Mouse (Mus musculus): ENCODE results near the gene T2. TPM values are rescaled to one million over a fixed set of nuclear protein-coding genes. Genes with fewer than 3 reads are reported as not detected.
A peak's percentile ranks its signal among the peaks of the same experiment; 100 is the strongest.

T2 gene
- polyA plus RNA-seq, 1 experiment from 2014 or later, result 1.9 TPM

DNA sequence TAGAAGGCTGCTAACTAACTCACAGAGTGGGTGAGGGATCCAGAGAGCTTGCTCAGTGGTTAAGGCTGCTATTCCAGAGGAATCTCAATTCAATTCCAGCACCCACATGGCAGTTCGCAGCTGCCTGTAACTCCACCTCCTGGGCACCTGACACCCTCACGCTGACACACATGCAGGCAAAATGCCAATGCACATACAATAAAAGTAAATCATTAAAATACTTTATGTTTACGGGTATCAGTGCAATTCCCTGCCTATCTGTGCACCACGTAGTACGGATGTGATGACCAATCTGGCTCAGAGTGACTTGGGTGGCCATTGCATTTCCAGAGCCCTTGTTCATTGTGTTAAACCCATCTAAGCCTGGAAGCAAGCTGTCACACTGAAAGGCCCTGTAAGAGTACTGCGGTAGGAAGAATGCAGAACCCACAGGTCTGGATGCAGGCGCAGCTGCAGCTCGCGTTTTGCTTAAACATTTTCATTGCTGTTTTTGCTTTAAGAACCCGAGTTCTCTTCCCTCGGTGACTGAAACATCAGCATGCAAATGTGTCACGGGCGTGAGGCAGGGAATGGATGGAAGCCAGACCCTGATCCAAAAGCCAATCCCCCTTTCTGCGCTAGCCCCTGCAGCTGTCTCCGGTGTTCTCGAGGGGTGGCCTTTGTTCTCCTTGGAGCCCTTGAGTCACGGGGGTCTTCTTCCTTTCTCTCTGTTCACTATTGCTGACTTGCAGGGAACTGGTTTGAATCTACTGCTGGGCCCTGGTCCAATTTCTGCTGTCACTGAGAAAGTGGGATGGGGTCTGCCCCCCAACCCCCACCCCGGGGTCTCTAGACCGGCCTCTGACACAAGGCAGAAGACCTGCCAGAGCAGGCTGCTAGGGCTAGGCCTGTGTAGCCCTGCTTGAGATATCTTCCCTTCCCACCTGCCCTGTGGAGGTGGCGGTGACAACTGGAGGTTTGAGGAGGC, 12.0 kb downstream of the T2 start:
- H3K4me3 ChIP-seq, result no peak overlapping the region
- 0 out of 2 replicates have a peak, but pooled peaks have one; percentile 20 for ATAC-seq (replicated peaks; ENCODE audit: insufficient number of reproducible peaks, insufficient read depth, low FRiP score, low read depth)
- WGBS, result 23% methylated on average over 20 of the region's 20 CpGs
- no peaks in the 10 kb centered on the region for H3K9me3 ChIP-seq (replicated peaks)
- H3K9ac ChIP-seq, result no peak overlapping the region
- H3K27ac ChIP-seq, result no peak overlapping the region
- peaks cover 18% of the 10 kb centered on the region for H3K4me1 ChIP-seq (replicated peaks)
- H3K4me2 ChIP-seq, result peak overlapping the region; percentile 27; the same call in 1 of the 2 replicates
- peaks cover 27% of the 10 kb centered on the region for H3K27me3 ChIP-seq
- no peaks in the 10 kb centered on the region for H3K36me3 ChIP-seq

DNA sequence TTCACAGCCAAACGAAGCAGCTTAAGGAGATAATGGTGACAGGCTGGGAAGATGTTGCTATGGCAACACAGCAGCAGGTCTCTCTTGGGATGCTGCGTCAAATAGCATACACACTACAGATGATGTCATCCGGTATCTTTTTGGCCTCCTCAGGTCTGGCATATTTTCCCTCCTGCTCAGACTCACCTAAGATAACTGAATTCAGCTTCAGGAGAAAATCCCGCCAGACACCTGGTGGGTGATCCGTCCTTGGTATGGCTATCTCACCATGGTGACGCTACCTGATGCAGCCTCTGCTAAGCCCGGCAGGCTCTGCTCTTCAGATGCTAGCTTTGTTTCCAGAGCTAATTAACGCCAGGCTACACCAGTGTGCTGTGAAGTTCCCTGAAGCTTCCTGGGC, 12.8 kb downstream of the T2 start:
- Histone ChIP-seq H3K36me3 (no peaks in the 10 kb centered on the region), H3K9ac (no peak overlapping the region), H3K4me2 (no peak overlapping the region), H3K9me3 (replicated peaks) (no peaks in the 10 kb centered on the region), H3K27me3 (peaks cover 20% of the 10 kb centered on the region), H3K4me3 (no peak overlapping the region), H3K4me1 (replicated peaks) (peaks cover 18% of the 10 kb centered on the region), H3K27ac (no peak overlapping the region)
- 0 out of 2 replicates have a peak, but pooled peaks have one; percentile 5 for ATAC-seq (replicated peaks; ENCODE audit: insufficient number of reproducible peaks, insufficient read depth, low FRiP score, low read depth)
- 16% methylated on average over 8 of the region's 8 CpGs for WGBS

DNA sequence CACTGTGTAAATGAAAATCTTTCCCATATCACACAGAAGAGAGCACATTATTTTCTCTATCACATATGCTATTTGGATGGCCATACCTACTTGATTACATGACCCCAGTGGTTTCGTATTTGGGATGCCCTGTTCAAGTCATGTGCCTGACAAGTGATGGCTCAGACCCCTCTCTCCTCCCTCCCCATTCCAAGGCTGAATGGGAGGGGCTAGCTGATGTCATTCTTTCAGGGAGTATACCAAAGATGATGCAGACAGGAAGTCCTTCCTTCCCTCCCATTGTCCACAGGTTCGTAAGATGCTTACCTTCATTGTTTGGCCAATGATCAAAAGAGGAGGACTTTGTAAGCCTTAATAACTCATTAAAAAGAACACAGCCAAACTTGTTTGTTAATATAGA, 13.4 kb downstream of the T2 start:
- Histone ChIP-seq H3K4me3 (no peak overlapping the region), H3K27ac (no peak overlapping the region), H3K27me3 (peaks cover 17% of the 10 kb centered on the region), H3K9ac (no peak overlapping the region), H3K4me2 (no peak overlapping the region), H3K9me3 (replicated peaks) (no peaks in the 10 kb centered on the region), H3K36me3 (no peaks in the 10 kb centered on the region), H3K4me1 (replicated peaks) (peaks cover 18% of the 10 kb centered on the region)
- 57% methylated on average over 2 of the region's 2 CpGs for WGBS
- ATAC-seq (replicated peaks; ENCODE audit: insufficient number of reproducible peaks, insufficient read depth, low FRiP score, low read depth), result no peak

- no peaks in the 10 kb centered on the region for H3K9me3 ChIP-seq (replicated peaks)
- H3K36me3 ChIP-seq, result no peaks in the 10 kb centered on the region
- H3K4me3 ChIP-seq, result no peak overlapping the region
- H3K9ac ChIP-seq, result no peak overlapping the region
- H3K4me2 ChIP-seq, result no peak overlapping the region
- WGBS, result 35% methylated on average over 13 of the region's 13 CpGs
- H3K27ac ChIP-seq, result no peak overlapping the region
- no peak for ATAC-seq (replicated peaks; ENCODE audit: insufficient number of reproducible peaks, insufficient read depth, low FRiP score, low read depth)
- peaks cover 7% of the 10 kb centered on the region for H3K27me3 ChIP-seq
- H3K4me1 ChIP-seq (replicated peaks), result peaks cover 18% of the 10 kb centered on the region
Observed at GRCm38 (mm10) chr17:8370634-8371229, 14.9 kb downstream of the T2 start.

DNA sequence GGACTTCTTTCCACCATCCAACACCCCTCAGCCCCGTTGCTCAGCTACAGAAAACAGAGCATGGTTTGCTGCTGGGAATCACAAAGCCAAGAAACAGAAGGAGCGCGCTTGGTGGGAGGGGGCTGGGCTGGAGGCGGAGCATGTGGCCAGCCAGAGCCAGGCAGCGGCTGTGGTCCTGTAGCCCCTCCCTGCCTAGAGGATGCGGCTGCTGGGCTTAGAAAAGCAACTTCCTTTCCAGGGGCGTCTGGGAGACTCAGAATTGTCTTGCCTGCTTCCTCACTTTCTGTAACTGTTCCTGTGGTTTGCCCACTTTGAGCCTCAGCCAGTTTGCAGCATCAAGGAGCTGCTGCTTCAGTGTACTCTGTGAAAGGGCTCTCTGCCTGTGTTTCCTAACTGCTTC, 16.0 kb downstream of the T2 start:
- under 1% methylated on average over 7 of the region's 7 CpGs for WGBS
- Histone ChIP-seq H3K9ac (peak overlapping the region; percentile 30), H3K4me2 (peak overlapping the region; percentile 74), H3K27ac (peak overlapping the region; percentile 75), H3K36me3 (no peaks in the 10 kb centered on the region), H3K27me3 (peaks cover 7% of the 10 kb centered on the region), H3K9me3 (replicated peaks) (no peaks in the 10 kb centered on the region), H3K4me1 (replicated peaks) (peaks cover 18% of the 10 kb centered on the region), H3K4me3 (peak overlapping the region; percentile 34)
- ATAC-seq (replicated peaks; ENCODE audit: insufficient number of reproducible peaks, insufficient read depth, low FRiP score, low read depth), result peak; percentile 73

DNA sequence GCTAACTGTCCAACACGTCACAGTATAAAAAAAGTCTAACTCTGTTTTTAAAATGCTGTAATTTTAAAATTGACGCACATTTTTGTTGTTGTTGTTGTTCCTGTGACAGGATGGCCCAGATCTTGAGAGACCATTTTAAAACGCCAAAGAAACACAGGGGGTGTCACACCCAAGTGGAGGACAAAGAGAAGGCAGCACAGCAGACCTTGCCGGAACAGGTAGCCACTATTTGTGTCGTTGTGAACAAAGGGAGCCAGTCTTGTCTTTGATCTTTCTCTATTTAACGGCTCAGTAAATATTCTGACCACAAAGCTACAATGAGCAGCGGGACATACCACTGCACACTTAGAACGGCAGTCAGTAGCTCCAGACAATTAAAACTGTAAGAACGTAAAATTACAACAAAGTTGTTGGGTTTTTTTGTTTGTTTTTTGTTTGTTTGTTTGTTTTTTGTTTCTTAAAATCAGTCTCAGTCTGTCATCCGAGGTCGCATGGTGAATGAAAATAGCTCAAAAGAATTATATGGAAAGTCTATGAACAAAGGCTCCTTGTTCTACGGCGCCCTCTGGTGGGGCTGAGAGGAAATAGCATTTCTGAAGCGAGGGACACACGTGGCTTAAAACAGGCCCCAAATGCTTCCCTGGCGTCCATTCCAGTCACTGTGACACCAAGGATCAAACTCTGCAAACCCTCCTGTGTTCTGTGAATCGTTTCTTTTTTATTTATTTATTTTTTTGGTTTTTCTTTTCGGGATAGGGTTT, 16.7 kb downstream of the T2 start:
- H3K4me3 ChIP-seq, result peak overlapping the region; percentile 34
- peaks cover 18% of the 10 kb centered on the region for H3K4me1 ChIP-seq (replicated peaks)
- no peak for ATAC-seq (replicated peaks; ENCODE audit: insufficient number of reproducible peaks, insufficient read depth, low FRiP score, low read depth)
- no peaks in the 10 kb centered on the region for H3K36me3 ChIP-seq
- 4% methylated on average over 18 of the region's 18 CpGs for WGBS
- H3K27ac ChIP-seq, result peak overlapping the region; percentile 75
- H3K9me3 ChIP-seq (replicated peaks), result no peaks in the 10 kb centered on the region
- H3K9ac ChIP-seq, result peak overlapping the region; percentile 30
- peaks cover 7% of the 10 kb centered on the region for H3K27me3 ChIP-seq
- peak overlapping the region; percentile 74 for H3K4me2 ChIP-seq

DNA sequence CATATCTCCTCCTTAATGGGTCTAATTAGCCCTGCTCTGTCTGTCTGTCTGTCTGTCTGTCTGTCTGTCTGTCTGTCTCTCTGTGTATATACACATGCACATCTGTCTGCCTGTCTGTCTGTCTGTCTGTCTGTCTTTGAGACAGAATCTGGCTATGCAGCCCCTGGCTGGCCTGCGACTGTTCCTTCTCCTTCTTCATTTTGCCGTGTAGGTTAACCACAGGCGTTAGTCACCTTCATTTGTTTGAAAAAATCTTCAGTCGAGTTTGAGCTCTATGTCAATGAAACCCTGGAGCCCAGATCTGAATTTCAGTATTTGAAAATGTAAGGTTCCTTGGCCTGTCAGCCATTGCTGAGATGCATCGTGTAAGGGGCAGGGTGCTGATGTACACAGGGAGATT, 21.5 kb downstream of the T2 start:
- Histone ChIP-seq H3K4me3 (no peak overlapping the region), H3K4me2 (no peak overlapping the region), H3K9ac (no peak overlapping the region), H3K36me3 (no peaks in the 10 kb centered on the region), H3K27me3 (no peaks in the 10 kb centered on the region), H3K4me1 (replicated peaks) (peaks cover under 1% of the 10 kb centered on the region), H3K9me3 (replicated peaks) (no peaks in the 10 kb centered on the region), H3K27ac (no peak overlapping the region)
- 54% methylated on average over 5 of the region's 5 CpGs for WGBS
- no peak for ATAC-seq (replicated peaks; ENCODE audit: insufficient number of reproducible peaks, insufficient read depth, low FRiP score, low read depth)

- H3K4me3 ChIP-seq, result no peak overlapping the region
- peaks cover 11% of the 10 kb centered on the region for H3K4me1 ChIP-seq (replicated peaks)
- H3K27me3 ChIP-seq, result peaks cover 34% of the 10 kb centered on the region
- H3K27ac ChIP-seq, result no peak overlapping the region
- no peaks in the 10 kb centered on the region for H3K36me3 ChIP-seq
- no peak overlapping the region for H3K4me2 ChIP-seq
- no peak for ATAC-seq (replicated peaks; ENCODE audit: insufficient number of reproducible peaks, insufficient read depth, low FRiP score, low read depth)
- H3K9ac ChIP-seq, result no peak overlapping the region
- H3K9me3 ChIP-seq (replicated peaks), result no peaks in the 10 kb centered on the region
- WGBS, result 89% methylated on average over 2 of the region's 2 CpGs
Observed at GRCm38 (mm10) chr17:8385441-8385840, 29.6 kb downstream of the T2 start.

DNA sequence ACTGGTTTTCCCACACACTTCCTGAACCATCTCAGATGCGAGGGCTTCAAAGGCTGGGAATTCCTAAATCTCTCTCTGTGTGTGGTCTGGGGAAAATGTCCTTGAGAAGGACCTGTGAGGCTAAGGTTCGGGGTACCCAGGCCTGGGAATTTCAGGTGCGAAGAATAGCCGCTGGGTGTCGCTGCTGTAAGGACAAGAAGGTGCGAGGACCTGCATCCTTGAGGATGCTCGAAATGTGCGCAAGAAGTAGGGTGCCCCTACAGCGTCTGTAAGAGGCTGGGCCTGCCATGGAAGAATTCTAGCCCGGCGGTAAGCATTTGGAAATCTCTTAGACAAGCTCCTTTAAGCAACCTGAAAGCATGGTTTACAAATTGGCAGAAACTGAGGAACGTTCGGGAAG, 32.7 kb downstream of the T2 start:
- Histone ChIP-seq H3K27ac (no peak overlapping the region), H3K27me3 (peaks cover 55% of the 10 kb centered on the region), H3K4me1 (replicated peaks) (peaks cover 11% of the 10 kb centered on the region), H3K36me3 (no peaks in the 10 kb centered on the region), H3K4me2 (peak overlapping the region; percentile 46; the same call in 1 of the 2 replicates), H3K9ac (no peak overlapping the region), H3K9me3 (replicated peaks) (no peaks in the 10 kb centered on the region), H3K4me3 (0 out of 2 replicates have a peak overlapping the region, but pooled peaks have one; percentile 26)
- ATAC-seq (replicated peaks; ENCODE audit: insufficient number of reproducible peaks, insufficient read depth, low FRiP score, low read depth), result no peak
- WGBS, result 2% methylated on average over 13 of the region's 13 CpGs

DNA sequence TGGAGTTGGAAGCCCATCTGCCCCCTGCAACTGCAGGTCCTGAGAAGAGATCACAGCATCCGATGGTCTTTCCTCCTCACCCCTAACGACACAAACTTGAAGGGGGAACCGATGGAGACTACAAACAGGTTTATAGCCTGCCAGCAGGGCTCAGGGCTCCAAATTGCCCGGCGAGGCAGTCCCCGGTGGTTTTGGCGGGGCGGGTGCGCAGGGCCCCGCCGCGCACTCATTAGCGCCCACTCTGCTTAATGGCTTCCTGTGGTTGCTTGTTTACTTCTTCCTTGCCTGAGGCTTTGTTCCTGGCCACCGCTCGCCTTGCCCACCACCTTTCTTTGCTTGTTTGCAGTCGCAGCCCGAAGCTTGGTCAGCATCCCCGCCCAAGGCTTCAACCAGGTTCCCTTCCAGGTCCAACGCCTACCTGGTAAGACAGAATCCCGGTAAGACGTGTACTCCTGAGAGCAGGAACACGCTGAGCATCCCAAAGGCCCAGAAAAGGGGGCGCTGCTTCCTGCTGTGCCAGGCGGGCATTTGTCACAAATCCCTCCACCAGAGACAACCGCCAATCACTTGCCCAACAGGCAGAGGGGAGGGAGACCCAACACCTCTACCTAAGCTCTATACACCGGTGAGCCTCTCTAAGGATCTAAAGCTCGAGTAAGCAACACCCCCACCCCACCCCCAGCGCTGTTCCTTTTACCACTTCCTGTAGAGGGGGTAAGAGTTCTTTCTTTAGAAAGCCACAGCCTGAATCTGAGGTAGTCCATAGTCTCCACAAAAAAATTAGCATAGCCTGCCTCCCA, 33.4 kb downstream of the T2 start:
- ATAC-seq (replicated peaks; ENCODE audit: insufficient number of reproducible peaks, insufficient read depth, low FRiP score, low read depth), result no peak
- 2% methylated on average over 28 of the region's 28 CpGs for WGBS
- Histone ChIP-seq H3K4me2 (peak overlapping the region; percentile 46), H3K27me3 (peaks cover 55% of the 10 kb centered on the region), H3K9ac (no peak overlapping the region), H3K27ac (no peak overlapping the region), H3K36me3 (no peaks in the 10 kb centered on the region), H3K9me3 (replicated peaks) (no peaks in the 10 kb centered on the region), H3K4me3 (peak overlapping the region; percentile 26), H3K4me1 (replicated peaks) (peaks cover 11% of the 10 kb centered on the region)
